Mouse (Mus musculus): Measurements from ENCODE around the gene Lmod2.

Gene Lmod2

DNA sequence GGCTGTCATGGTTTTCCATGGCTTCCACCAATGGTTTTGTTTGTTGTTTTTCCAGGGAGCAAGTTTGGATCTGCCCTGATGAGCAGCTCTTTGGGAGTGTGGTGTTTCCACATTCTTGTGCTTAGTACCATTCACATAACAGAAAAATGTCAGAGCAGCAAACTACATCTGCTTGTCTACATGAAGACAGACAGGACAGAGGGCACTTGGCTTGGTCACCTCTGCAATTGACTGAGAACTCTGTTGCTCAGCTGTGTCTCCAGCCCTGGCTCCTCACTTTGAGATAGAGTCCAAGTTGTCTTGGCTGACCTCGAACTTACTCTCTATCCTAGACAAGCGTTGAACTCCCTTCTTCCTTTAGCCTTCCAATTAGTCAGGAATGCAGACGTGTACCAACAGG lies 4.8 kb downstream of the Lmod2 start:
- no peak for DNase-seq (ENCODE audit: low spot score in 2 of 2)

- no peak for DNase-seq (ENCODE audit: low spot score in 2 of 2)
Observed at GRCm38 (mm10) chr6:24602993-24603392, 5.4 kb downstream of the Lmod2 start.

DNA sequence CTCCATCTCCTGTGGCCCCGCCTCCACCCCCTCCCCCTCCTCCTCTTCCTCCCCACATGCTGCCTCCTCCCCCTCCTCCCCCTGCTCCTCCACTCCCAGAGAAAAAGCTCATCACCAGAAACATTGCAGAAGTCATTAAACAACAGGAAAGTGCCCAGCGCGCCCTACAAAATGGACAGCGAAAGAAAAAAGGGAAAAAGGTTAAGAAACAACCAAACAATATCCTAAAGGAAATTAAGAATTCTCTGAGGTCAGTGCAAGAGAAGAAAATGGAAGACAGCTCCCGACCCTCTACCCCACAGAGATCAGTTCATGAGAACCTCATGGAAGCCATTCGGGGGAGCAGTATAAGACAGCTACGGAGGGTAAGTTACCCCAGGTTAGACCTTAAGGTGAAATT lies 6.7 kb downstream of the Lmod2 start:
- no peak for DNase-seq (ENCODE audit: low spot score in 2 of 2)

- no peak for DNase-seq (ENCODE audit: low spot score in 2 of 2)
Observed at GRCm38 (mm10) chr6:24605631-24606030, 8.1 kb downstream of the Lmod2 start.

DNA sequence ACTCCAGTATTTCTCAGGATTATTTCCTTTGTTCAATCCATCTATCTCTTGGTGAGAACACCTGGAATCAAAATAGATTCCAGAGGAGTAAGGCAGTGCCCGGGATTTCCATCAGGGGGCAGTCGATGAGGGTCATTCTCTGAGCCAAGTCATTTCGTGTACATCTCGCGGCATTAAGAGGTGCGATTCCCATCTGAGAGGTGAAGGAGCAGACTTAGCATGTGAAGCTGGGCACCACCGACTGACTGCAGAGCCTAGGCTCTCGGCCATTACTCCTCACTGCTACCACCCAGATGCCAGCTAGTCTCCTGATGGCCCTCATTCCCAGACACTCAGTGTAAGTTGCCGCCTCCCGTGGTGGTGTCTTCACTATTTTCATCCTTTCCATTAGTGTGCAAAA lies 8.9 kb downstream of the Lmod2 start:
- no peak for DNase-seq (ENCODE audit: low spot score in 2 of 2)

- DNase-seq (ENCODE audit: low spot score in 2 of 2): no peak
Observed at GRCm38 (mm10) chr6:24607531-24607930, 10.0 kb downstream of the Lmod2 start.

- DNase-seq (ENCODE audit: low spot score in 2 of 2): no peak
Observed at GRCm38 (mm10) chr6:24608129-24608528, 10.6 kb downstream of the Lmod2 start.

DNA sequence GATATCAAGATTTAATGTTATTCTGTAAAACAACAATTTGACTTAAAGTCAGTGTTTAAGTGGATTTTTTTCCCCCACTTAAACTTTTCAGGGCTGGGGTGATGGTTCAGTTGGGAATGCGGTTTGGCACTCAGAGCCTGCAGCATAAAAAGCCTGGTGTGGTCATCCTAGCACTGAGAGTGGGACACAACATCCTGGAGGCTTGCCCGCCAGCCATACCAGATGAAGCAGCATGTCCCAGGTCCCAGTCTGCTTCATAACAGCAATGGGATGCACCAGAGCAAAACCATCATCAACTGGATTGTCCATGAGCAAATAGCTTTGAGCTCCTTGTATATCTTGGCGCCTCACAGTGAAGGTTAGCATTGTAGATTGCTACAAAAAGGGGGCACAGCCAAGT lies 11.1 kb downstream of the Lmod2 start:
- no peak for DNase-seq (ENCODE audit: low spot score in 2 of 2)

GRCm38 (mm10) chr6:24609531-24609930 lies 12.0 kb downstream of the Lmod2 start:
- no peak for DNase-seq (ENCODE audit: low spot score in 2 of 2)

- no peak for DNase-seq (ENCODE audit: low spot score in 2 of 2)
Observed at GRCm38 (mm10) chr6:24610358-24610757, 12.8 kb downstream of the Lmod2 start.

GRCm38 (mm10) chr6:24612074-24612755 lies 14.7 kb downstream of the Lmod2 start:
- no peak for DNase-seq (ENCODE audit: low spot score in 2 of 2)

GRCm38 (mm10) chr6:24613346-24613745 lies 15.8 kb downstream of the Lmod2 start:
- no peak for DNase-seq (ENCODE audit: low spot score in 2 of 2)

DNA sequence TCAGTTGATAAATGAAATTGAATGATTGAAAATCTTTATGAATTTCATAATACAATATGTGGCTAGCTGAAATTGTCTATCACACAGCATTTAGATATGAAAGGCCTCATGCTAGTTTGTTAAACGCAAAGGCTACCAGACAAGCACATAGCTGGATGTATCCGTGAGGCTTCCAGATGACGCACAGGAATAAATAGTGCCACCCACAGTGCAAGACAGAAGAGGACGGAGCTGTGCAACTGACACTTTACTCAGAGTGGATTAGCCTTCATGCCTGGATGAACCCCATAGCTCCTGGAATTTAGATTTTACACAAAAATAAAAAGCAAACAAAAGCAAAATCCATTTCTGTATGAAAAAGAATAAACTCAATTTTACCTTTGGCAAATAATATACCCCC lies 16.4 kb downstream of the Lmod2 start:
- no peak for DNase-seq (ENCODE audit: low spot score in 2 of 2)

GRCm38 (mm10) chr6:24616746-24617145 lies 19.2 kb downstream of the Lmod2 start:
- no peak for DNase-seq (ENCODE audit: low spot score in 2 of 2)

DNA sequence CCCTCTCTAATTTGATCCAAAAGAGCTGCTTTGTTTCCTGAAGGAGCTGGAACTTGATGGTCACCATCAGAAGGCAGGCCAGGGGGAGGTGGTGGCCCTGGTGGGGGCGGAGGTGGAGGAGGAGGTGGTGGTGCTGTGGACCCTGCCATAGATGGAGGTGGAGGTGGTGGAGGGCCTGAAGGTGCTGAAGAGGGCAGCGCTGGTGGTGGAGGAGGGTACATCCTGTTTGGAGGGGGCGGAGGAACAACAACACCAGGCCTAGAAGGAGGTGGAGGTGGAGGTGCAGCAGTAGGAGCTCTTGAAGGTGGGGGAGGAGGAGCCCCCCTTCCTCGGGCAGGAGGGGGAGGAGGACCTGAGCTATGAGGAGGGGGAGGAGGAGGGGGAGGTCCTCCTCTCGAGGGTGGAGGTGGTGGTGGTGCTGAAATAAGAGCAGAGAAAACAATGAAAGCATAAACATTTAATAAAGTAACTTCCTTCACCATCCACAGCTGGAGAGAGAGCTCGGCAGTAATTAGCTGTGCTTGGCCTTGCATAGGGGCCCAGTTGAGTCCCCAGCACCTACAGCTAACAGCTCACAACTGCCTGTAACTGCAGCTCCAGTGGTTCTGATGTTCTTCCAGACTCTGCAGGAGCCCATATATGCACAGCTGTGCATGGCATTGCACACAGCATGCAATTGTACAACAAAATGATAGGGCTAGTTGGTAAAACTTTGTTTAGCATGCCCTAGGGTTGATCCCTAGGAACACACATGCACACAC lies 21.9 kb downstream of the Lmod2 start:
- no peak for DNase-seq (ENCODE audit: low spot score in 2 of 2)

- DNase-seq (ENCODE audit: low spot score in 2 of 2): no peak
Observed at GRCm38 (mm10) chr6:24620936-24621335, 23.4 kb downstream of the Lmod2 start.

DNA sequence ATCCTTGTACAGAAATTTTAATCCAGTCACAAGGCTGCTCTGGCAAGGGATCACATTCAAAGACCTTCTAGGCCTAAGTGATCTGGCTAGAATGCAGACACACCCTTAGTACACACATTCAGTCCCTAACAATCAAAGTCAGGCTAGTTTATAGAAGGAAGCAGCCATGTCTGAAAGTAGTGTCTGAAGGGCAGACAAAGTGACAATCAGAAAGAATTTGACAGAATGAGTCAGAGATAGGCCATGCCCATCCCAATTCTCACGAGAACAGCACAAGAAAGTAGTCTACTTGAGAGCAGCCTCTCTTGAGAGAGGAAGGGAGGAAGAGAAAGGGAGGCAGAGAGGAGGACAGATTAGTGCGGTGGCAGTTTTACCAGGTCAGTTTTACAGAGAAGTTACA lies 24.5 kb downstream of the Lmod2 start:
- no peak for DNase-seq (ENCODE audit: low spot score in 2 of 2)

DNA sequence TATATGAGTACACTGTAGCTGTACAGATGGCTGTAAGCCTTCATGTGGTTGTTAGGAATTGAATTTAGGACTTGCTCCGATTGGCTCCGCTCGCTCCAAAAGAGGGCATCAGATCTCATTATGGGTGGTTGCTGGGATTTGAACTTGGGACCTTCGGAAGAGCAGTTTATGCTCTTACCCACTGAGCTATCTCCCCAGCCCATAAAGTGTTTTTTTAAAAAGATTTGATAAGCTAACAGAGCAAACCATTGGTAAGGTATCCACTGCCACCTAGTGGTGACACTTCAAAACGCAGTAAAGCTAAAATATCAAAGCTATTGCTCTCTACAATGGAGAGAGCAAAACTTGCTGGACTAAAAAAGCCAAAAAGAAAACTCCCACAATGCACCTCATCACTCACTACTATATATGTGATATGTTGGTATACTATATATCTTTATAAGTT lies 30.0 kb downstream of the Lmod2 start:
- DNase-seq (ENCODE audit: low spot score in 2 of 2): no peak

DNA sequence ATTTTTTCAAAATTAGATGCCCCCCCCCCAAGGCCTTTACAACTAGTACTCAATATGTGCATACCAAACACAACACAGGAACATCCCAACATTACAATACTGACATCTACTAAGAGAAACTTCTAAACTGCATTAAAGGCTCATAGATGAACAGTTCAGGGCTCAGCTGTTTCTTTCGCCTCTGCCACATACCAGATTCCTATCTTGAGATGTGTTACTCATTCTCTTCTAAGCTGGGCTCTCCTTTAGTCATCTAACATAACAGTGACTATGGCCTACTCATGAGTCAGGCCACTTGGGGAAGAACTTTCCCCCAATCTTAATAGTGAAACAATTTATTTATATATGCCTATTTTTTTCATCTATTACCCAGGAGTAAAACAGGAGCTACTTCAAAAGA lies 30.9 kb downstream of the Lmod2 start:
- no peak for DNase-seq (ENCODE audit: low spot score in 2 of 2)

- no peak for DNase-seq (ENCODE audit: low spot score in 2 of 2)
Observed at GRCm38 (mm10) chr6:24632061-24632460, 34.5 kb downstream of the Lmod2 start.

GRCm38 (mm10) chr6:24634065-24634464 lies 36.5 kb downstream of the Lmod2 start:
- DNase-seq (ENCODE audit: low spot score in 2 of 2): no peak

DNA sequence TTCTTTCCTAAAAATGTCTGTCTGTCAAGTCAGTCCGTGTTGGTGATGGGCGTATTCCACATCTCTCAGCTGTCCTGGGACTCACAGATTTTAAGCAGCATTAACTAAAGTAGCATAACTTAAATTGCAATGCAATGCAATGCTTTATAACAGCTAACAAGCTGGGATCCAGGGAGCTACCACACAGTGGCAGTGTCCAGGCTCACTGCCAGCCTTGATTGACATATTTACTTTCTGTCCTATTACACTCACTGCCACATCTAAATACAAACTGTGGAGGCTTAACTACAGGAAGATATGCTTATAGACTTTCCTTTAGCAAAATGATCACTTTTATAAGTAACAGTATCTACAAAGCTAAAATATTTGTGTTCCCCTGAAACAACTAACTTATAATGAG lies 38.3 kb downstream of the Lmod2 start:
- no peak for DNase-seq (ENCODE audit: low spot score in 2 of 2)

- no peak for DNase-seq (ENCODE audit: low spot score in 2 of 2)
Observed at GRCm38 (mm10) chr6:24641286-24641685, 43.7 kb downstream of the Lmod2 start.
